Mouse (Mus musculus) left cerebral cortex, postnatal 36 days (tissue): ENCODE results near the gene Vmn1r124. TPM values are rescaled to one million over a fixed set of nuclear protein-coding genes. Genes with fewer than 3 reads are reported as not detected.
"Not testable (repeated sequence)": the region's sequence is repeated elsewhere in the genome, so short reads cannot be mapped to it uniquely, and the experiment has no call there.

ENCODE experiments used
- DNase-seq, 2 experiments: peaks; one replicate each; pipeline ENCODE4 v3.0.0; 2021 to 2022; ENCODE audit warnings: low spot score in 2 of 2, mixed read lengths in 1 of 2
- intact Hi-C: fragments of 180-260 bp; cut with DNase I; formaldehyde crosslinking; loops from one replicate; pipeline ENCODE4 v1.15.1; 2025
- total RNA-seq, 2 experiments: library from RNA; stranded (reverse); gene quantifications; 2 replicates each; pipeline ENCODE4 v1.2.3; 2021

Vmn1r124 gene
- total RNA-seq: not detected

- not testable (repeated sequence) for DNase-seq
Measured at GRCm38 (mm10) chr7:21260517-21260916, at the start of gene Vmn1r124. Gene Vmn1r124 (minus strand): TSS chr7:21260617.

GRCm38 (mm10) chr7:21301367-21301766, 41.0 kb upstream of the Vmn1r124 start, which contains the start of gene Vmn1r126:
Gene Vmn1r126 (minus strand): TSS chr7:21301467.
- intact Hi-C loops, DNase-seq: not testable (repeated sequence)

More at GRCm38 (mm10) chr7:21260517-21260916, at the start of gene Vmn1r124:
- intact Hi-C loops: not testable (repeated sequence)

- intact Hi-C loops, DNase-seq: not testable (repeated sequence)
Measured at GRCm38 (mm10) chr7:21271879-21272278, 11.5 kb upstream of the Vmn1r124 start, which contains the start of gene Vmn1r125. Gene Vmn1r125 (plus strand): TSS chr7:21272179.

Other genes with a start within 250 kb of the Vmn1r124 start
- gene Vmn1r119, start 248.2 kb downstream of the Vmn1r124 start, total RNA-seq: not detected
- gene Vmn1r120, start 206.8 kb downstream of the Vmn1r124 start, total RNA-seq: not detected
- gene Vmn1r121, start 162.1 kb downstream of the Vmn1r124 start, total RNA-seq: not detected
- not detected for gene Vmn1r122, start 126.5 kb downstream of the Vmn1r124 start, total RNA-seq
- gene Vmn1r123, start 98.4 kb downstream of the Vmn1r124 start, total RNA-seq: not detected
- gene Gm5157, start 70.2 kb downstream of the Vmn1r124 start, total RNA-seq: not detected
- not detected for gene Vmn1r125, start 11.6 kb upstream of the Vmn1r124 start, total RNA-seq
- gene Vmn1r126, start 40.9 kb upstream of the Vmn1r124 start, total RNA-seq: not detected
- not detected for gene Vmn1r127, start 59.2 kb upstream of the Vmn1r124 start, total RNA-seq
- not detected for gene Vmn1r128, start 88.8 kb upstream of the Vmn1r124 start, total RNA-seq
- not detected for gene Vmn1r129, start 100.7 kb upstream of the Vmn1r124 start, total RNA-seq
- gene Gm6882, start 172.1 kb upstream of the Vmn1r124 start, total RNA-seq: not detected